Mouse (Mus musculus) testis, adult 2 months (tissue): ENCODE measurements at regions not wholly inside any gene's neighbourhood (a gene's known extent, or its start where the extent isn't known, plus 50 kb on each side); places are given as distances from the start of the nearest gene placed in this dataset.

Experiments used
- H3K27ac ChIP-seq: fragments of 200-500 bp; 2 replicates; pipeline ENCODE4 v1.5.1; 2012; ENCODE audit warnings: low read depth, low read length; ENCODE audit not compliant: control insufficient read depth, insufficient read depth
- H3K27me3 ChIP-seq: fragments of 200-500 bp; 2 replicates; pipeline ENCODE4 v1.6.1; 2012; ENCODE audit warnings: mild to moderate bottlenecking, low read length, moderate library complexity; ENCODE audit not compliant: control insufficient read depth, insufficient read depth
- H3K36me3 ChIP-seq: fragments of 200-500 bp; 2 replicates; pipeline ENCODE4 v1.6.1; 2012; ENCODE audit warnings: mild to moderate bottlenecking, low read length; ENCODE audit not compliant: control insufficient read depth, insufficient read depth
- H3K4me1 ChIP-seq: fragments of 200-500 bp; 2 replicates; pipeline ENCODE4 v1.6.1; 2012; ENCODE audit warnings: low read length; ENCODE audit not compliant: control insufficient read depth, insufficient read depth
- H3K4me3 ChIP-seq: fragments of 200-500 bp; 2 replicates; pipeline ENCODE4 v1.5.1; 2012; ENCODE audit warnings: low read depth, mild to moderate bottlenecking, low read length, moderate library complexity, mixed read lengths; ENCODE audit not compliant: control insufficient read depth
- CTCF ChIP-seq: fragments of 200-500 bp; IDR thresholded peaks from 2 replicates; pipeline ENCODE4 v1.5.1; 2012; ENCODE audit warnings: low read depth, mild to moderate bottlenecking, inconsistent platforms, low read length, moderate library complexity; ENCODE audit not compliant: control insufficient read depth, insufficient read depth, insufficient replicate concordance
- POLR2A ChIP-seq: fragments of 200-500 bp; IDR thresholded peaks from 2 replicates; pipeline ENCODE4 v1.6.1; 2012; ENCODE audit warnings: low read depth, mild to moderate bottlenecking, inconsistent platforms, low read length, moderate library complexity; ENCODE audit not compliant: control insufficient read depth

GRCm38 (mm10) chr1:105157459-105158124 lies 198.9 kb downstream of the Rnf152 start:
- TF ChIP-seq POLR2A (no peak), CTCF (no peak)
- Histone ChIP-seq H3K4me3 (no peak overlapping the region), H3K27ac (no peak overlapping the region), H3K36me3 (no peaks in the 10 kb centered on the region), H3K4me1 (no peaks in the 10 kb centered on the region), H3K27me3 (no peaks in the 10 kb centered on the region)

GRCm38 (mm10) chr1:105152175-105152828 lies 204.2 kb downstream of the Rnf152 start:
- H3K27ac ChIP-seq, result no peak overlapping the region
- H3K36me3 ChIP-seq, result no peaks in the 10 kb centered on the region
- TF ChIP-seq POLR2A, result no peak
- TF ChIP-seq CTCF, result no peak
- H3K4me3 ChIP-seq, result peak overlapping the region; percentile 37
- H3K4me1 ChIP-seq, result no peaks in the 10 kb centered on the region
- H3K27me3 ChIP-seq, result no peaks in the 10 kb centered on the region

- Histone ChIP-seq H3K27me3 (no peaks in the 10 kb centered on the region), H3K36me3 (no peaks in the 10 kb centered on the region), H3K4me3 (no peak overlapping the region), H3K27ac (no peak overlapping the region), H3K4me1 (no peaks in the 10 kb centered on the region)
- no peak for TF ChIP-seq CTCF
- no peak for TF ChIP-seq POLR2A
Observed at GRCm38 (mm10) chr1:105151466-105151846, 205.1 kb downstream of the Rnf152 start.

GRCm38 (mm10) chr1:105150624-105151465 lies 205.7 kb downstream of the Rnf152 start:
- Histone ChIP-seq H3K36me3 (no peaks in the 10 kb centered on the region), H3K27ac (no peak overlapping the region), H3K27me3 (no peaks in the 10 kb centered on the region), H3K4me3 (no peak overlapping the region), H3K4me1 (no peaks in the 10 kb centered on the region)
- TF ChIP-seq CTCF, result no peak

GRCm38 (mm10) chr1:105148792-105149191 lies 207.7 kb downstream of the Rnf152 start:
- Histone ChIP-seq H3K27ac (no peak overlapping the region), H3K36me3 (no peaks in the 10 kb centered on the region), H3K4me1 (no peaks in the 10 kb centered on the region), H3K4me3 (no peak overlapping the region), H3K27me3 (no peaks in the 10 kb centered on the region)
- TF ChIP-seq POLR2A (no peak), CTCF (no peak)

GRCm38 (mm10) chr1:105148048-105148447 lies 208.5 kb downstream of the Rnf152 start:
- H3K27me3 ChIP-seq, result no peaks in the 10 kb centered on the region
- no peak overlapping the region for H3K27ac ChIP-seq
- H3K4me1 ChIP-seq, result no peaks in the 10 kb centered on the region
- TF ChIP-seq CTCF (no peak), POLR2A (no peak)
- H3K36me3 ChIP-seq, result no peaks in the 10 kb centered on the region
- H3K4me3 ChIP-seq, result no peak overlapping the region

GRCm38 (mm10) chr1:105123936-105124335 lies 232.6 kb downstream of the Rnf152 start:
- TF ChIP-seq CTCF (no peak), POLR2A (no peak)
- no peaks in the 10 kb centered on the region for H3K4me1 ChIP-seq
- H3K36me3 ChIP-seq, result no peaks in the 10 kb centered on the region
- H3K27ac ChIP-seq, result no peak overlapping the region
- no peaks in the 10 kb centered on the region for H3K27me3 ChIP-seq
- no peak overlapping the region for H3K4me3 ChIP-seq

GRCm38 (mm10) chr1:105117888-105118287 lies 238.6 kb downstream of the Rnf152 start:
- no peaks in the 10 kb centered on the region for H3K27me3 ChIP-seq
- TF ChIP-seq POLR2A, result no peak
- no peak for TF ChIP-seq CTCF

More at GRCm38 (mm10) chr1:105117888-105118287, 238.6 kb downstream of the Rnf152 start:
- Histone ChIP-seq H3K4me3 (no peak overlapping the region), H3K4me1 (no peaks in the 10 kb centered on the region), H3K36me3 (no peaks in the 10 kb centered on the region), H3K27ac (no peak overlapping the region)
